Mouse (Mus musculus): ENCODE measurements at regions not wholly inside any gene's neighbourhood (a gene's known extent, or its start where the extent isn't known, plus 50 kb on each side); places are given as distances from the start of the nearest gene placed in this dataset.

DNA sequence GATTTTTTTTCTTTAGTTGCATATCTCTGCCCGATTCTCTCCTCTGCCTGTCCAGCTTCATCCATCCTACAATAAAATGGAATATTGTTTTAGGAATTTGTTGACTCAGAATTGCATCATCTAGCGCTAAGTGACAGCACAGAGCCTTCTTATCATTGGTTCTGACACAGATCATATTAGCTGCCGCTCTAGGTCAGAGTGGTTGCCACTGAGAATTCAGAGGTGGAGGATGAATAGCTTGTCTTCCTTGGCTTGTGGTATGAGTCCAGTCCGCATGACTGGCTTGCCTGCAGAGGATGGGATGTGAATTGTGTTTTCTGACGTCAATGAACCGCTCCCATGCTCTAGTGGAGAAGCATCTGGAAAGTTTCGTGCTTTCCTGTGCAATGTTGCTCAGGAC lies 462.3 kb upstream of the Cd180 start:
- no peak for TF ChIP-seq CTCF (IDR thresholded peaks at IDR 0.05; ENCODE audit: borderline replicate concordance, control insufficient read depth, extremely low read depth, insufficient read depth, low read length, poor library complexity)
- TF ChIP-seq POLR2A (IDR thresholded peaks at IDR 0.05; ENCODE audit: control insufficient read depth, extremely low read depth, insufficient read depth, low read length, poor library complexity): no peak
